Mouse (Mus musculus) stomach, postnatal 0 days (tissue): ENCODE results near the gene Htr5b.

Source experiments
- CTCF ChIP-seq: IDR thresholded peaks from 2 replicates; pipeline ENCODE4 v1.5.1; 2016; ENCODE audit warnings: antibody characterized with exemption, low read depth, mild to moderate bottlenecking, moderate library complexity
- EP300 ChIP-seq: optimal IDR thresholded peaks from 2 replicates; pipeline ENCODE3; 2016; ENCODE audit warnings: antibody characterized with exemption

GRCm38 (mm10) chr1:121486803-121487202 is 41.5 kb downstream of the Htr5b start:
- no peak for TF ChIP-seq EP300
- no peak for TF ChIP-seq CTCF
